Mouse (Mus musculus): Measurements from ENCODE around the gene Zfyve9. TPM values are rescaled to one million over a fixed set of nuclear protein-coding genes. Genes with fewer than 3 reads are reported as not detected.

Gene Zfyve9
- polyA plus RNA-seq, 1 experiment from 2014 or later: 5.0 TPM

DNA sequence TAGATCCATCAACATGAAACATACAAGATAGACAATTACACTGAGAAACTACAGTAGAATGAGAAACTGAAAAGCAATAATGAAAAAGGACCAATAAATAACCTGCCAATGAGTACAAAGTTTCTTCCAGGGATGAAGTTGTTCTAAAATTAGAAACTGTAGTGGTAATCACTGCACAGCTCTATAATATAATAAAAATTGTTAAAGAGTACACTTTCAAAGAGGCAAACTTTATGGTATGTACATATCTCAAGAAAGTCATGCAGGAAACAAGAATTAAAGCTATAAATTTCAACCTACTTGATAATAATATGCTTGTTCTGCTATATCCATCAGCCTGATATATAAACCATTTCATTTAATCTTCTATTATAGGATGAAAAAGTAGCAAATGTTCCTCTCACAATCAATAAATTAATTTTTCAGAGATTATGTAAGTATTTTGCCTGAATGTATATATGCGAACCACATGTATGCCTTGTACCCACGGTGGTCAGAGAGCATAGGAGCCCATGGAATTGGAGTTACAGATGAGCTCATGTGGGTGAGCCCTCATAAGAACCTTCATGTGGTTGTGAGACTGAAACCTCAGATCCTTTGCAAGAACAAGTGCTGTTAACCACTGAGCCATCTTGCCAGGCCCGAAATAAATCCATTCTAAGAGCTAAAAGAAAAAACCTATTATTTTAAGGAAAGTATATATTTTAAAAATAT, 34.3 kb downstream of the Zfyve9 start:
- Histone ChIP-seq H3K4me2 (replicated peaks; ENCODE audit: low read depth) (peak overlapping the region; percentile 1; the same call in 1 of the 2 replicates), H3K27ac (ENCODE audit: low read depth, low read length) (no peak overlapping the region; the same call in 1 of the 2 replicates), H3K9me3 (ENCODE audit: control insufficient read depth) (no peaks in the 10 kb centered on the region), H3K36me3 (ENCODE audit: control insufficient read depth, insufficient read depth) (no peaks in the 10 kb centered on the region), H3K4me1 (replicated peaks; ENCODE audit: control insufficient read depth, insufficient read depth, low read length) (no peaks in the 10 kb centered on the region), H3K4me3 (ENCODE audit: low read depth, low read length) (no peak overlapping the region), H3K9ac (ENCODE audit: low read depth, low read length) (no peak overlapping the region), H3K27me3 (replicated peaks; ENCODE audit: control insufficient read depth, insufficient read depth, low read length) (no peaks in the 10 kb centered on the region)
- 54% methylated on average over 3 of the region's 3 CpGs for WGBS
- no peak for TF ChIP-seq CTCF (IDR thresholded peaks at IDR 0.05; ENCODE audit: low read depth)
- ATAC-seq: peak; percentile 75; the same call in 1 of the 2 replicates

DNA sequence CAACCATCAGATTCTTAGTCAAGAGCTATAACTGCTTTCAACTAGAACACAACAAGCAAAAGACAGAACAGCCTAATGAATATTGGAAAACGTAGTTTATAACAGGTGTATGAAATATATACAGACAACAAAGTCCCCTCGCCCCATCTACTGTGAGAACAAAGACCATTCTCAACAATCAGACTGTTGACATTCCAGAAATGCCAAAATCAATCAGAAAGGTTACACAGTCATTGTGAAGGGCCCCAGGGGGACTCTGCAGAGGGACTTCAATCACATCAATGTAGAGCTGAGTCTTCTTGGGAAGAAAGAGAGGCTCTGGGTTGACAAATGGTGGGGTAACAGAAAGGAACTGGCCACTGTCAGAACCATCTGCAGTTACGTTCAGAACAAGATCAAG, 49.0 kb downstream of the Zfyve9 start:
- Histone ChIP-seq H3K9me3 (ENCODE audit: control insufficient read depth) (no peaks in the 10 kb centered on the region), H3K36me3 (ENCODE audit: control insufficient read depth, insufficient read depth) (no peaks in the 10 kb centered on the region), H3K9ac (ENCODE audit: low read depth, low read length) (no peak overlapping the region), H3K4me2 (replicated peaks; ENCODE audit: low read depth) (no peak overlapping the region), H3K4me3 (ENCODE audit: low read depth, low read length) (no peak overlapping the region), H3K27ac (ENCODE audit: low read depth, low read length) (no peak overlapping the region), H3K4me1 (replicated peaks; ENCODE audit: control insufficient read depth, insufficient read depth, low read length) (no peaks in the 10 kb centered on the region), H3K27me3 (replicated peaks; ENCODE audit: control insufficient read depth, insufficient read depth, low read length) (no peaks in the 10 kb centered on the region)
- no peak for TF ChIP-seq CTCF (IDR thresholded peaks at IDR 0.05; ENCODE audit: low read depth)
- no peak for ATAC-seq
- WGBS: 51% methylated on average over 3 of the region's 3 CpGs

DNA sequence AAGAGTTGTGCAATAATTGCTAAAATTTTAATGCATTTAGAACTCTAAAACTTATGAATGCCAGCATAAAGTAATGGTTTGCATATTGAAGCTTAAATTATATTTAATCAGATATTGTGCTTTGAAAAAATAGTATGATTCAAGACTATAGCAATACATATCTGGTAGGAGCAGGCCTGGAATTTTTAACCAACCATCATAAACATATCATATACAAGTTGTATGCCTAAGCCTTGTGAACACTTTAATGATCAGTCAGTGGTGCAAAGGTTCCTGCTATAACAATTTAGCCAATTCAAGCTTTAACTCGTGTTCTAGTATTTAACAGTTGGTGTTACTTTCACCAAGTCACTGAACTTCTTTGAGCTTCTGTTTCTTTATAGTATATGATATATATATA, 50.1 kb downstream of the Zfyve9 start:
- H3K36me3 ChIP-seq (ENCODE audit: control insufficient read depth, insufficient read depth): no peaks in the 10 kb centered on the region
- H3K4me3 ChIP-seq (ENCODE audit: low read depth, low read length): no peak overlapping the region
- no peak overlapping the region for H3K27ac ChIP-seq (ENCODE audit: low read depth, low read length)
- TF ChIP-seq CTCF (IDR thresholded peaks at IDR 0.05; ENCODE audit: low read depth): no peak
- no peaks in the 10 kb centered on the region for H3K4me1 ChIP-seq (replicated peaks; ENCODE audit: control insufficient read depth, insufficient read depth, low read length)
- no peaks in the 10 kb centered on the region for H3K27me3 ChIP-seq (replicated peaks; ENCODE audit: control insufficient read depth, insufficient read depth, low read length)
- H3K4me2 ChIP-seq (replicated peaks; ENCODE audit: low read depth): no peak overlapping the region
- WGBS: 32% methylated on average over 1 of the region's 1 CpGs
- H3K9me3 ChIP-seq (ENCODE audit: control insufficient read depth): no peaks in the 10 kb centered on the region
- 0 out of 2 replicates have a peak, but pooled peaks have one; percentile 41 for ATAC-seq
- H3K9ac ChIP-seq (ENCODE audit: low read depth, low read length): no peak overlapping the region

DNA sequence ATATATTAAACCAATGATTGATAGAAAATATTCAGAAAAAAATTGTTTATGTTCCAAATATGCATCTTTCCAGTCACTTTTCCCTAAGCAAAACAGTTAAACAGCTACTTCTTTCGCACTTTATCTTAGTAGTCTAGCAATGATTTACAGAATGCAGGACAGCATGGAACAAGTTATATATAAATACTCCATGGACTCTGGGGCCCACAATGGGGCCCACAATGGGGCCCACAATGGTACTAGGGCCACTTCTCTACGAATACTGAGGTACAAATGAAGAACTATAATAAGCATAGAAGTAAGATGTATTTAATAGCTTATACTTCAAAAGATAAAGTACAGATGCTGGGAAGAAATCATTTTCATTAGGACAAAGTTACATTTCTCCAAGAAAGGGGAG, 56.5 kb downstream of the Zfyve9 start:
- H3K4me3 ChIP-seq (ENCODE audit: low read depth, low read length): no peak overlapping the region
- no peak overlapping the region for H3K4me2 ChIP-seq (replicated peaks; ENCODE audit: low read depth)
- H3K4me1 ChIP-seq (replicated peaks; ENCODE audit: control insufficient read depth, insufficient read depth, low read length): no peaks in the 10 kb centered on the region
- H3K27me3 ChIP-seq (replicated peaks; ENCODE audit: control insufficient read depth, insufficient read depth, low read length): no peaks in the 10 kb centered on the region
- TF ChIP-seq CTCF (IDR thresholded peaks at IDR 0.05; ENCODE audit: low read depth): no peak
- H3K27ac ChIP-seq (ENCODE audit: low read depth, low read length): no peak overlapping the region
- no peak overlapping the region for H3K9ac ChIP-seq (ENCODE audit: low read depth, low read length)
- no peaks in the 10 kb centered on the region for H3K9me3 ChIP-seq (ENCODE audit: control insufficient read depth)
- peak; percentile 85 for ATAC-seq
- 46% methylated on average over 2 of the region's 2 CpGs for WGBS
- peaks cover 3% of the 10 kb centered on the region; the same call in 1 of the 2 replicates for H3K36me3 ChIP-seq (ENCODE audit: control insufficient read depth, insufficient read depth)

DNA sequence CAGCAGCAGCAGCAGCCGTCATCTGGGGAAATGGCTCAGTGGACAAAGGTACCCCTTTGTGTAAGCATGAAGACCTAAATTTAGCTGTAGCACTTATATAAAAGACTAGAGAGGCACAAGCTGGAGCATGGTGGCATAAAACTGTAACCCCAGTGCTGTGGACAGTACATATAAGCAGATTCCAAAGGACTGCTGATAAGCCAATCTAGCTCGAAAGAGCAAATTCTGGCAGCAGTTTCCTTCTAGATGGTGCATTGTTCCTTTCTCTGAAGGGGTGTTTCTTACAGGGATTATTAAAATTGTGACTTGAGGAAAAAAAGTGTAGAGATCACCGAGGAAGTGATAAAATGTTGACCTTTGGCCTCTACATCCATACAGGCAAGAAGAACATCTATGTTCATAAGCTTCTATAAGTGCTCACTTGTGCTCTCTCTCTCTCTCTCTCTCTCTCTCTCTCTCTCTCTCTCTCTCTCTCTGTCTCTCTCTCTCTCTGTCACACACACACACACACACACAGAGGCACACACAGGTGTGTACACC, 59.3 kb downstream of the Zfyve9 start:
- H3K36me3 ChIP-seq (ENCODE audit: control insufficient read depth, insufficient read depth): peaks cover 17% of the 10 kb centered on the region
- no peaks in the 10 kb centered on the region for H3K4me1 ChIP-seq (replicated peaks; ENCODE audit: control insufficient read depth, insufficient read depth, low read length)
- H3K27ac ChIP-seq (ENCODE audit: low read depth, low read length): peak overlapping the region; percentile 62; the same call in 1 of the 2 replicates
- H3K4me3 ChIP-seq (ENCODE audit: low read depth, low read length): no peak overlapping the region
- no peaks in the 10 kb centered on the region for H3K9me3 ChIP-seq (ENCODE audit: control insufficient read depth)
- WGBS: 39% methylated on average over 3 of the region's 3 CpGs
- no peak for TF ChIP-seq CTCF (IDR thresholded peaks at IDR 0.05; ENCODE audit: low read depth)
- no peak overlapping the region for H3K9ac ChIP-seq (ENCODE audit: low read depth, low read length)
- H3K4me2 ChIP-seq (replicated peaks; ENCODE audit: low read depth): no peak overlapping the region
- ATAC-seq: peak; percentile 67
- no peaks in the 10 kb centered on the region for H3K27me3 ChIP-seq (replicated peaks; ENCODE audit: control insufficient read depth, insufficient read depth, low read length)

DNA sequence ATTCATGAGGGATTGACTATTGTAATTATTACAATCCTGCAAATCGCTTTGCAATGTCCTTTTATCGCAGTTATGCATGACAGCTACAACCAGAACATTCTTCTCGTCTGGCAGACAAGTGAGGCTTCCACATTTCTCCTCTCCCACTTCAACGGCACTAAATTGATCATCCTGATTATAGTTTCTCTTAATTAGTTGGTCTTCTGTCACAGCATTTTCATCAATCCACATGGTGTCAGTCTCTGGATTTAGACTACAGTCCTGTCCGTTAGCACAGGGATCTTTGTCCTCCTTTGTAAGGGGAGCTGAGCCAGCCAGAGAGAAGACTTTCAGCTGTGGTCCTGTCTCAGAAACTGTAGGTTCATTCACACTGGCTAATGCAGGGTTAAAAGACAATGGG, 61.2 kb downstream of the Zfyve9 start, which contains the start of gene 3110021N24Rik:
TSS of gene 3110021N24Rik (plus strand) at position 301 of the 400 bp plus-strand sequence.
- H3K4me2 ChIP-seq (replicated peaks; ENCODE audit: low read depth): no peak within 1 kb of the TSS
- H3K36me3 ChIP-seq (ENCODE audit: control insufficient read depth, insufficient read depth): peaks cover 17% of the 10 kb centered on the region
- H3K27me3 ChIP-seq (replicated peaks; ENCODE audit: control insufficient read depth, insufficient read depth, low read length): no peaks in the 10 kb centered on the region
- H3K9me3 ChIP-seq (ENCODE audit: control insufficient read depth): no peaks in the 10 kb centered on the region
- no peak for TF ChIP-seq CTCF (IDR thresholded peaks at IDR 0.05; ENCODE audit: low read depth)
- no peak for ATAC-seq
- no peak within 1 kb of the TSS for H3K9ac ChIP-seq (ENCODE audit: low read depth, low read length)
- 90% methylated on average over 5 of the region's 5 CpGs for WGBS
- H3K4me3 ChIP-seq (ENCODE audit: low read depth, low read length): no peak within 1 kb of the TSS
- no peak within 1 kb of the TSS for H3K27ac ChIP-seq (ENCODE audit: low read depth, low read length)
- H3K4me1 ChIP-seq (replicated peaks; ENCODE audit: control insufficient read depth, insufficient read depth, low read length): no peaks in the 10 kb centered on the region
